Mouse (Mus musculus) cerebellum, adult 9-10 months (tissue): ENCODE results near the gene 5530401A14Rik.
A peak's percentile ranks its signal among the peaks of the same experiment; 100 is the strongest.

Source experiments
- DNase-seq: peaks from one replicate; pipeline ENCODE4 v3.0.0; 2022

The 5530401A14Rik gene

DNA sequence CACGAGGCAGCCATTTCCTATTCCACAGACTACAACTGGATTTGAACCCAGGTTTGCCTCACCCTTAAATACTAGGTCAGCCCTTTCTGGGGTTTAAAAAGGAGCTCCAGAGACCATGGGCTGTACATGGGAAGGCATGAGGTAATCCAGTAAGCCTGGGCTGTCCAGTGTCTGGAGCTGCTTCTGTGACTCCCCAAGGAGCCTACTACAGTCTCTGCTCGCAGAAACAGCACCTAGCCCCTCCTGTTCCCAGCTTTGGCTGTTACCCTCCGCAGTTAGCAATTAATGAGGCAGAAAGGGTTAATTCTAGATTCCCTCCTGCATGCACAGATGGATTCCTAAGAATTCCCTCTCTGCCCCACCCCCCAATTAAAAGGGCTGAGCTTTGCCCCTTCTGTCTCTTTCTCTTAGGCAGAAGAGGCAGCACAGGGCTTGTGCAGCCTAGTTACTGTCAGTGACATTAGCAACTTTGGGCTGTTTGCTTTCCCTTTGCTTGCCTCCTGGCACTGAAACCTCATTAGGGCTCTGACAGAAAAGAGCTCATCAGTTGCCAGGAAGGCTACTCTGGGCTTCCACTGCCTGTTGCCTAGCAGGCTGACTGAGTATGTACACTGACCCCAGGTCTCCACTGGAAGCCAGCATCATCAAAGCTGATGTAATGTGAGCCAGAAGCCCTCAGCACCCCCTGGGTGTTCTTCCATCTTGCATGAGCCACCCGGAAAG lies at the start of gene 5530401A14Rik:
Gene 5530401A14Rik, plus strand, starts transcription at position 424 of the 723 bp plus-strand sequence.
- peak; percentile 12 for DNase-seq

DNA sequence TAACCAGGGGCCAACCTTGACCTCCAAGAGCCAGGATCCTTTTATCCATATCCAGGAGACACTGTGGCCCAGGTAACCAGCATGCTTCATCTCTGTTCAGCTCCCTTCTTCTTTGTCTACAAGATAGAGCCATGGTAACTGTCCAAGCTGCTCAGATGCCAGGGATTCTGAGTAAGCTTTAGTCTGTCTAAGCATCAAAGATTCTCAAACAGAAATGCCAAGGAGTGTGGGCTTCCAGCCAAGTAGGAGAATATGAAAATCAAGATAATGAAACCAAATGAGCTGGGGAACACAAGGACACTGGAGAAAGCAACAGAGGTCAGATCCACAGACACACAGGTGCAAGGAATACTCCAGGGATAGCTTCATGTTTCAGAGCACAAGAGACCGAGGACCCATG lies 45.7 kb upstream of the 5530401A14Rik start:
- DNase-seq = no peak

- no peak for DNase-seq
Observed at GRCm38 (mm10) chr11:81816531-81816930, 43.9 kb upstream of the 5530401A14Rik start.

DNA sequence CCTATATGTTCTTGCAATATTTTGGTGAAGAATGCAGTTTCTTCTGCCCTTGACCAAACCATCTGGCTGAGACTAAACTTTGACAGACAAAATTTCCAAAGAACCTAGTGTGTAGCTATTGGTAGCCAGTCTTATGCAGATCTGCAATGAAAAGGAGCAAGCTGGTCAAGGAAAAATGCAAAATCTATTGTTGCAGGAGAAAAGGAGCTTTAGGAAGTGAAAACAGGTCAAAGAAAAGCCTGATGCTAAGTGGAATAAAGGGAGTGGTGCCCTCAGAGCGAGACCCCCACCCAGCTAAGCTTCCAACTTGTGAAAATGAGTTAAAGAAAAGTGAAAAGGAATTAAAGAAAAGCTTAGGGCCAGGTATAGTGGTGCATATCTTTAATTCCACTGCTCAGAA lies 28.1 kb upstream of the 5530401A14Rik start:
- DNase-seq = no peak

- no peak for DNase-seq
Observed at GRCm38 (mm10) chr11:81838426-81838825, 22.0 kb upstream of the 5530401A14Rik start.

GRCm38 (mm10) chr11:81841001-81841400 lies 19.5 kb upstream of the 5530401A14Rik start:
- DNase-seq = no peak

- peak; percentile 20 for DNase-seq
Observed at GRCm38 (mm10) chr11:81845010-81845685, 15.3 kb upstream of the 5530401A14Rik start.

GRCm38 (mm10) chr11:81845686-81846036 lies 14.8 kb upstream of the 5530401A14Rik start:
- DNase-seq = no peak

DNA sequence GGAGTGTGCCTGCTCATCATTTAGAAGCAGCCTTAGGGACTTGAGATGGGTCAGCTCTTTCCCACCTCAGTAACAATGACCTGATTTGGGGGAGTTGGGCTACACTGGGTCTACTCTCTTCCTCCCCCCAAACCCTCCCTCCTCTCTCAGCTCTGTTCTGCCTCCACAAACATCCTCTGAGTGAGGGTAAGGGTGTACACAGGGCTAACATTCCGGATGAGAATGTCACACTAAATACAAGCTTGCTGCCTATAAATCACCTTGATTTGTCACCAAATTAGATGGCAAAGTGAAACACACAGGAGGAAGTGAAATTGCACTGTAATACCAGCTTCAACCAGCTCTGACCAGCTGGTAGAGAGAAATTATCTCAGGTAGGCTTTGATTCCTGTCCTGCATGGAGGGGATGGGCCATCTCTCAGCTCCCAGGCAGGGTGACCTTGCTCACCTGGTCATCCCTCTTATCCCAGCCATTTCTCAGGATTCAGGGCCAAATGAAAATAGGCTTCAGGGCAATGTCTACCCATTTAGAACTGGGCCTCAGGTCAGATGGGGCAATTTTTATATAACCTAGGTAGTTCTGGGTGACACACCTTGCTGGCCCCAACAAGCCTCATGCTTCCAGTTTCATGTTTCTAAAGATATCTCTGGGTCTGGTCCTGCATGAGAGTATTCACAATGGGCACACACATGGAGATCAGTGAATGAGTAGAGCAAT lies 12.5 kb upstream of the 5530401A14Rik start:
- no peak for DNase-seq

- no peak for DNase-seq
Observed at GRCm38 (mm10) chr11:81865661-81866382, 5.3 kb downstream of the 5530401A14Rik start.

DNA sequence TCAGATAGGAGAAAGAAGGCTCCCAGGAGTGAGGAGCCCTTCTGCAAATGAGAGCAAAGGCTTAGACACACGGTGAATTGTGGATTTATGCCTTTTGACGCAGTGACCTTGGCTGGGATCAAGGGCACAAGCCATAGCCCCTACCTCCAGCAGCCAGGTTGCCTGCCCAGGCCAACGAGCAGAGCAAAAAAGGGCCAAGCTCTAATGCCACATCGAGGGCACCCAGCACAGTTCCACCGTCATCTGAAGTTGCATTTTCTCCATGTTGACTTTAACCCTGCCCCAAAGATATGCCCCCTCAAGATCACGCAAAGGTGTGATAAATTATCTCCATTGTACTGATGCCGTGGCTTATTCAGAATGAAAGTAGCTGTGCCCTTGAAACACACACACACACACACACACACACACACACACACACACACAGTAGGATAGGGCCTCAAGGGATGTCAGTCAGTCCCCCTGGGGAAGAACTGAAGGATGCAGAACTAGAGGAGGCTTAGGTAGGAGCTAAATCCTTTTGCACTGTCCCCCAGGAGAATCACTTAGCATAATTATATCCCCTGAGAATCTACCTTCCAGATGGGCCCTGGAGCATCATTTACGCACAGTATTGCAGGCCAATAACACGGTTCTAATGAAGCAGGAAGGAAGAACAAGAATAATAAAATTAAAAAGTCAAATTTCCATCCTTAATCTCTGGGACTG lies 11.2 kb downstream of the 5530401A14Rik start:
- DNase-seq = no peak

GRCm38 (mm10) chr11:81896511-81896910 lies 36.0 kb downstream of the 5530401A14Rik start:
- no peak for DNase-seq

GRCm38 (mm10) chr11:81897547-81898354 lies 37.3 kb downstream of the 5530401A14Rik start:
- DNase-seq = peak; percentile 1

DNA sequence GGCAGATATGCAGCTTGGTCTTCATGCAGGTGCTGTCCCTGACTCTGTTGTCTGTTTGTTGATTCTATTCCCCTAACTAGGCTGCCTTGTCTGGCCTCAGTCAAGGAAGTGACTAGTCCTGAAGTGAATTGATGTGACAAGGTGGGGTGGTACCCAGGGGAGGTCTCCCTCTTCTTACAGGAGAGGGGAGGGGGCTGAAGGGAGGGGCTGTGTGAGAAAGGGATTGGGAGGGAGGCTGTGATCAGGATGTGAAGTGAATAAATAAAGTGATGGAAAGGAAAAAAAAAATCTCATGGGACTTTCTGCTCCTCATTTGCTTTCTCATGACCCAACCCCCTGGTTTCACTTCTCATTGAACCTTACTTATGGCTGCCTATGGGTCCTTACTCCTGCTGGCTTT lies 41.8 kb downstream of the 5530401A14Rik start:
- no peak for DNase-seq

DNA sequence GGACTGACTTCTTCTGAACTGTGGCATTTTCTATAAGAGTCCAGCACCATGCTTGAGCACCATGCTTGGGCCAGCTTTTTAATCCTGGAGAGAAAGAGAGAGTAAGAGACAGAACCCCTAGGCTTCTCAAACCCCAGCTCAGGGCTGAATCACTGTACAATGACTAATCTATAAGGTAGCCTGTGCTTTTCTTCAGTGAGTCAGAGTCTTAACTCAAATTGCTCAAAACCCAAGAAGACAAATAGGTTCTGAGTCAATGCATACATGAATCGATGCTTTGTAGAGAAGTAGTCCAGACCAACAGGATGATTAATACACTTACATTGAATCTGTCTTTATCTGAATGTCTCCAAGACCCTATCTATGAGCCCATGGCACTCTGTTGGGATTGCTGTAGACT lies 48.3 kb downstream of the 5530401A14Rik start:
- DNase-seq = no peak

- DNase-seq = no peak
Observed at GRCm38 (mm10) chr11:81909397-81909894, 49.0 kb downstream of the 5530401A14Rik start.

DNA sequence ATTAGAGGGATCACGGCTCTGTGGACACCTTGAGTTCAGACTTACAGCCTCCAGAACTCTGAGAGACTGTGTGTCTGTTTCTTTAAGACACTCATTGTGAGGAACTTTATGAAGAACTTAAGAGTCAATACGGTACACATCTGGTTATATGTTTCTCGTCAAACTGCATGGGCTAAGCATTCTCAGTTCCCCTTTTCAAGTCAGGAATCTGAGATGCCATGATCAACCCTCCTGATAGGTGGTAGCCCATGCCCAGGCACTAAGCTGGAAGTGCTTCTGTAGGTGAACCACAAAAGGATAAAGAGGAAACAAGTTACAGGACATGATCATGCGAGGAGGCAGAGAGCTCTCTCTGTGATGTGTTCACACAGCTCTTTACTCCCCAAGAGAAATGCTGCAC lies 52.6 kb downstream of the 5530401A14Rik start:
- no peak for DNase-seq

GRCm38 (mm10) chr11:81915501-81915900 lies 55.0 kb downstream of the 5530401A14Rik start:
- DNase-seq = no peak

- DNase-seq = no peak
Observed at GRCm38 (mm10) chr11:81923096-81923495, 62.6 kb downstream of the 5530401A14Rik start.

GRCm38 (mm10) chr11:81923626-81924025 lies 63.2 kb downstream of the 5530401A14Rik start:
- DNase-seq = no peak

GRCm38 (mm10) chr11:81926393-81926792 lies 65.9 kb downstream of the 5530401A14Rik start:
- no peak for DNase-seq
